In genomic region chr7:82743116-82743765, GRCm38 (mm10) we compare ENCODE assay signal across 8 mouse cellular contexts.
DNase-seq lines count a peak whose midpoint lies in the region; ATAC-seq and TF ChIP-seq lines count a peak whose summit lies in the region.

No protein-coding gene starts in this region.

- TF ChIP-seq EP300 in lung, postnatal 0 days (IDR thresholded peaks at IDR 0.05): no peak

- intact Hi-C loops in heart, postnatal 10 days (cut with DNase I): no loop called here

- H3K9me3 ChIP-seq in hindbrain, embryonic 10.5 days: no peaks in the 10 kb centered on the region
- H3K9me3 ChIP-seq in hindbrain, embryonic 11.5 days (ENCODE audit: control insufficient read depth, low read length): no peaks in the 10 kb centered on the region
- H3K9me3 ChIP-seq in embryonic facial prominence, embryonic 11.5 days (replicated peaks; ENCODE audit: control insufficient read depth, low read length): no peaks in the 10 kb centered on the region
- no peaks in the 10 kb centered on the region for H3K9me3 ChIP-seq in limb, embryonic 12.5 days
- H3K9me3 ChIP-seq in lung, postnatal 0 days (ENCODE audit: low read length): no peaks in the 10 kb centered on the region

- 80% methylated on average over 11 of the region's 11 CpGs for WGBS in hindbrain, embryonic 10.5 days
- WGBS in hindbrain, embryonic 11.5 days: 71% methylated on average over 11 of the region's 11 CpGs
- 63% methylated on average over 11 of the region's 11 CpGs for WGBS in embryonic facial prominence, embryonic 11.5 days
- 65% methylated on average over 11 of the region's 11 CpGs for WGBS in limb, embryonic 12.5 days
- WGBS in lung, postnatal 0 days: 87% methylated on average over 11 of the region's 11 CpGs

- H3K4me3 ChIP-seq in hindbrain, embryonic 10.5 days: no peak overlapping the region
- H3K4me3 ChIP-seq in hindbrain, embryonic 11.5 days (ENCODE audit: low read depth, low read length): no peak overlapping the region
- H3K4me3 ChIP-seq in embryonic facial prominence, embryonic 11.5 days (ENCODE audit: low read depth, low read length): no peak overlapping the region
- H3K4me3 ChIP-seq in limb, embryonic 12.5 days (replicated peaks): no peak overlapping the region
- H3K4me3 ChIP-seq in lung, postnatal 0 days (ENCODE audit: low read depth, low read length): no peak overlapping the region

- peaks cover 13% of the 10 kb centered on the region; the same call in 1 of the 2 replicates for H3K4me1 ChIP-seq in hindbrain, embryonic 10.5 days (replicated peaks)
- no peaks in the 10 kb centered on the region; the same call in 1 of the 2 replicates for H3K4me1 ChIP-seq in hindbrain, embryonic 11.5 days (replicated peaks; ENCODE audit: control insufficient read depth, insufficient read depth, low read length)
- no peaks in the 10 kb centered on the region for H3K4me1 ChIP-seq in embryonic facial prominence, embryonic 11.5 days (ENCODE audit: control insufficient read depth, insufficient read depth, low read length)
- H3K4me1 ChIP-seq in limb, embryonic 12.5 days (replicated peaks): peaks cover 6% of the 10 kb centered on the region
- H3K4me1 ChIP-seq in lung, postnatal 0 days (ENCODE audit: insufficient read depth, low read depth, low read length): no peaks in the 10 kb centered on the region

- ATAC-seq in hindbrain, embryonic 11.5 days (ENCODE audit: low FRiP score): no peak
- no peak for ATAC-seq in embryonic facial prominence, embryonic 11.5 days (replicated peaks; ENCODE audit: insufficient number of reproducible peaks, low FRiP score, low TSS enrichment, low read depth)
- no peak for ATAC-seq in limb, embryonic 12.5 days (ENCODE audit: insufficient number of reproducible peaks, insufficient read depth, low FRiP score, low TSS enrichment, low read depth)
- ATAC-seq in lung, postnatal 0 days: no peak
- ATAC-seq in erythroblast, adult 5-6 weeks (replicated peaks; ENCODE audit: low FRiP score, poor library complexity, severe bottlenecking): no peak

- peaks cover 7% of the 10 kb centered on the region for H3K36me3 ChIP-seq in hindbrain, embryonic 10.5 days
- H3K36me3 ChIP-seq in hindbrain, embryonic 11.5 days (ENCODE audit: control insufficient read depth, insufficient read depth, low read length): no peaks in the 10 kb centered on the region
- H3K36me3 ChIP-seq in embryonic facial prominence, embryonic 11.5 days (replicated peaks; ENCODE audit: control insufficient read depth, insufficient read depth, low read depth, low read length): no peaks in the 10 kb centered on the region
- H3K36me3 ChIP-seq in limb, embryonic 12.5 days: peaks cover 8% of the 10 kb centered on the region; the same call in 1 of the 2 replicates
- H3K36me3 ChIP-seq in lung, postnatal 0 days (ENCODE audit: insufficient read depth, low read length): no peaks in the 10 kb centered on the region

- H3K27ac ChIP-seq in hindbrain, embryonic 10.5 days: peak overlapping the region; percentile 56
- no peak overlapping the region for H3K27ac ChIP-seq in hindbrain, embryonic 11.5 days (ENCODE audit: low read depth, low read length)
- peak overlapping the region; percentile 22; the same call in 1 of the 2 replicates for H3K27ac ChIP-seq in embryonic facial prominence, embryonic 11.5 days (replicated peaks; ENCODE audit: low read depth, low read length)
- H3K27ac ChIP-seq in limb, embryonic 12.5 days: peak overlapping the region; percentile 77
- H3K27ac ChIP-seq in lung, postnatal 0 days (ENCODE audit: low read length): no peak overlapping the region

- no peak for DNase-seq in hindbrain, embryonic 10.5 days (ENCODE audit: low spot score)
- DNase-seq in hindbrain, embryonic 11.5 days (ENCODE audit: low spot score): no peak
- no peak for DNase-seq in embryonic facial prominence, embryonic 11.5 days (ENCODE audit: low spot score)
- peak; percentile 64 to 76 for DNase-seq in heart, postnatal 10 days
- DNase-seq in lung, postnatal 0 days (ENCODE audit: low spot score): no peak
- DNase-seq in lung, adult 18-20 months: no peak

- H3K27me3 ChIP-seq in hindbrain, embryonic 10.5 days (ENCODE audit: insufficient read depth, poor library complexity, severe bottlenecking): no peaks in the 10 kb centered on the region
- no peaks in the 10 kb centered on the region for H3K27me3 ChIP-seq in hindbrain, embryonic 11.5 days (ENCODE audit: control insufficient read depth, insufficient read depth, low read length)
- H3K27me3 ChIP-seq in embryonic facial prominence, embryonic 11.5 days (ENCODE audit: control insufficient read depth, insufficient read depth, low read length): no peaks in the 10 kb centered on the region
- no peaks in the 10 kb centered on the region for H3K27me3 ChIP-seq in limb, embryonic 12.5 days
- no peaks in the 10 kb centered on the region for H3K27me3 ChIP-seq in lung, postnatal 0 days (replicated peaks; ENCODE audit: insufficient read depth, low read length)

- no peak overlapping the region for H3K4me2 ChIP-seq in hindbrain, embryonic 11.5 days (replicated peaks; ENCODE audit: low read depth, low read length)
- no peak overlapping the region; the same call in 1 of the 2 replicates for H3K4me2 ChIP-seq in embryonic facial prominence, embryonic 11.5 days (ENCODE audit: low read depth, low read length)
- H3K4me2 ChIP-seq in limb, embryonic 12.5 days: peak overlapping the region; percentile 26
- no peak overlapping the region for H3K4me2 ChIP-seq in lung, postnatal 0 days (replicated peaks; ENCODE audit: low read depth, low read length)

- H3K9ac ChIP-seq in hindbrain, embryonic 11.5 days (ENCODE audit: low read depth, low read length): no peak overlapping the region
- H3K9ac ChIP-seq in embryonic facial prominence, embryonic 11.5 days (replicated peaks; ENCODE audit: low read length): no peak overlapping the region; the same call in 1 of the 2 replicates
- H3K9ac ChIP-seq in limb, embryonic 12.5 days (replicated peaks): no peak overlapping the region
- no peak overlapping the region for H3K9ac ChIP-seq in lung, postnatal 0 days (replicated peaks; ENCODE audit: low read depth)

- TF ChIP-seq CTCF in lung, postnatal 0 days (IDR thresholded peaks at IDR 0.05): no peak

Comparison
In these comparisons a context has a peak if more than half of its experiments do, and no peak if none do; other contexts are left out.
1. H3K27ac ChIP-seq: peak in hindbrain, embryonic 10.5 days (single experiment), embryonic facial prominence, embryonic 11.5 days (single experiment) and limb, embryonic 12.5 days (single experiment); none in hindbrain, embryonic 11.5 days (single experiment) and lung, postnatal 0 days (single experiment).
2. DNase-seq: peak in heart, postnatal 10 days (2 of 2); none in hindbrain, embryonic 10.5 days (single experiment), hindbrain, embryonic 11.5 days (single experiment), embryonic facial prominence, embryonic 11.5 days (single experiment), lung, postnatal 0 days (single experiment) and lung, adult 18-20 months (0 of 2).